Mouse (Mus musculus): ENCODE data around the gene Lrp2bp. TPM values are rescaled to one million over a fixed set of nuclear protein-coding genes. Genes with fewer than 3 reads are reported as not detected.

Gene Lrp2bp
- under 1 TPM; 0.49 to 0.71 TPM for polyA plus RNA-seq (2017; shearing (Covaris generic))

GRCm38 (mm10) chr8:45999138-45999783, at the start of gene Lrp2bp:
Gene Lrp2bp, plus strand, starts transcription at chr8:45999303.

DNA sequence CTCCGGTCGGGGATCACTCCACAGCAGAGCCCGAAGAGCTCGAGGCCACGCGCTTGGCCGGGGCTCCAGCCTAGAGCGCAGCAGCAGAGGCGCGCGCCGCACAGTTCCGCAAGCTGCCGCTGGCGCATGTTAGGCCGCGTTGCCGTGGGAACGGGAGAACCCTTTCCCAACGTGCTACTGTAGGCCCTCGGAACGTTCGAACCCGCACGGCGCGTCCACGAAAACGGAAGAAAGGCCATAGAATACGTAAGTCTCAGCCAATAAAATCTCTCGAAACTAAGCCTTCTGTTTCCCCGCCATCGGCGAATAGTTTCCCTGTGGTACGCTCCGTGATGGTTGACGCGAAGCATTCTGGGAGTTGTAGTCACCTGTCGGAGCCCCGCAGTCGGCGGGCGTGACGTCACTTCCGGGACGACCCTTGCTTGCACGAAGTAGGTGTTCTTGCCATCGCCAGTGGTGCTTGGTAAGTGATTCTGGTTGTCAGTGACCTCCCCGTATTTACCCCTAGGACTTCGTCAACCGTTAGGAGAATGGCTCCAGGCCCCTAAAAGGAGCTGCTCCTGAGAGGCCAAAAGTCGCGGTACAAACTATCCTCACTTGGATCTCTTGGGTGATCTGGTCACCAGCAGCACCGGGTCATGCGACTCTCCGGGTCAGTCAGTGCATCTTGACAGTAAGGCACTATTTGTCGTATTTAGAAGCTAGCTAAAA, 23.8 kb upstream of the Lrp2bp start, which contains the start of the genes 1700029J07Rik and Ufsp2:
Gene 1700029J07Rik, minus strand, starts transcription at position 127 of the 711 bp plus-strand sequence.
Gene Ufsp2, plus strand, starts transcription at position 403 of the 711 bp plus-strand sequence.

GRCm38 (mm10) chr8:46005596-46005995, 6.5 kb downstream of the Lrp2bp start, which contains the start of gene Ankrd37:
Gene Ankrd37, minus strand, starts transcription at chr8:46005707.

Other genes with a start within 250 kb of the Lrp2bp start
- under 1 TPM in 1 of 2 experiments, not detected in 1; 0.14 TPM for gene Pdlim3, start 113.8 kb upstream of the Lrp2bp start, polyA plus RNA-seq (2017; shearing (Covaris generic))
- gene Ccdc110, start 64.7 kb upstream of the Lrp2bp start, polyA plus RNA-seq (2017; shearing (Covaris generic)) = not detected
- gene 1700029J07Rik, start 24.1 kb upstream of the Lrp2bp start, polyA plus RNA-seq (2017; shearing (Covaris generic)) = 1 to 10 TPM; 2.9 to 3.4 TPM
- gene Ufsp2, start 23.8 kb upstream of the Lrp2bp start, polyA plus RNA-seq (2017; shearing (Covaris generic)) = 10 to 100 TPM; 31.0 to 39.3 TPM
- 10 to 100 TPM; 14.4 to 26.6 TPM for gene Ankrd37, start 6.4 kb downstream of the Lrp2bp start, polyA plus RNA-seq (2017; shearing (Covaris generic))
- 10 to 100 TPM; 22.8 to 28.6 TPM for gene Cfap97, start 152.5 kb downstream of the Lrp2bp start, polyA plus RNA-seq (2017; shearing (Covaris generic))
- gene Snx25, start 152.9 kb downstream of the Lrp2bp start, polyA plus RNA-seq (2017; shearing (Covaris generic)) = 10 to 100 TPM; 18.2 to 19.2 TPM
- 100 to 1,000 TPM in 1 of 2 experiments, 10 to 100 TPM in 1; 97.8 to 125 TPM for gene Slc25a4, start 212.0 kb downstream of the Lrp2bp start, polyA plus RNA-seq (2017; shearing (Covaris generic))